Mouse (Mus musculus): ENCODE measurements around the gene Ackr4. TPM values are rescaled to one million over a fixed set of nuclear protein-coding genes. Genes with fewer than 3 reads are reported as not detected.

The Ackr4 gene
- total and polyA plus RNA-seq, 3 experiments = 0.10 to 0.27 TPM; not detected in 1

DNA sequence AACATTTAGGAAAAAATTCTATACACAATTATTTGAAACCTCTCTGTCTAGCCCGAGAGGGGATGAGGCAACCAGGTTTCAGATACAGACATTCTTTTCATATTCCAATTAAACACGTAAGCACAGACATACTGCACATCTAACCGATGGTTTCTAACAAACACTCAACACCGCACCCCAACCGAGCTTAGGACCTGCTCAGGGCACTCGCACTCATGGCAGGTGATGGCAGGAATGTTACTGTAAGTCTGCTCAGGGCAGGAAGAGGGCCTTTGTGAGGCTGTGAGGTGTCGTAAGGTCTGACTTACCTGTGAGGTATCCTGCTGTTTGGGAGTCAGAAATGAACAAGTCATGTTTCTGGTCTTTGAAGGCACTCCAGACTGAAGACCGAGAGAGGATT is 29.8 kb upstream of the Ackr4 start:
- TF ChIP-seq ELF1 (IDR thresholded peaks at IDR 0.05; ENCODE audit: low read depth, low read length) (no peak), NRF1 (IDR thresholded peaks at IDR 0.05; ENCODE audit: insufficient read depth, low read depth, low read length, poor library complexity, severe bottlenecking) (no peak), GATA1 (IDR thresholded peaks at IDR 0.05; ENCODE audit: low read depth, low read length) (no peak)
- DNase-seq (ENCODE audit: low read depth, low spot score) = no peak

DNA sequence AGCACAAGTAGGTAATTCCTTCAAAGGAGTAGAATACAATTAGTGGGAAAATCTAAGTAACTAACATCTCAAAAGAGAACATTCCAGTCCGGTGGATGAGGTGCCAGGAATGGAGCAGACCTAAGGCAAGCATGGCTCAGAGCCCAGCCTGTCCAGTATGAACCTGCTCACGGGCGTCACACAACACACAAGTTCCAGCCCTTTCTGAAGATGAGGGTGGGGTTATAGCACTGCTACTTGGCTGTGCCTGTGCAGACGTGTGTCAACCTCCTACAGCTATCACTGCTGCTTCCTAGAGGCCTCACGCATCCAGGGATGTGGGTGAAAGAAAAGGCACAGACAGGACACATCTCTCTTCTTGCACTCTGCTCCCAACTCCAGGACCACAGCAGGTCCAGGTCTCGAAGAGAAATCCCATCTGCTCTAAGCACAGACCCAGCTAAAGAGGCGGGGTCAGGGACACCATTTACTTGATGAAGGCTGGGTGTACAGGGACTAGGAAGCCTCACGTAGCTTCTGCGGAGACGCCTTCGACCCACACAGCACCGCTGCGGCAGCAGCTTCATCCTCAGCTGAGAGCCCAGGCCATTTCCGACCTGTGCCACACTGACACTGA is 28.5 kb upstream of the Ackr4 start:
- TF ChIP-seq ZNF384 (IDR thresholded peaks at IDR 0.05; ENCODE audit: low read depth, low read length) = no peak
- TF ChIP-seq USF2 (IDR thresholded peaks at IDR 0.05; ENCODE audit: borderline replicate concordance in 1 of 2, insufficient read depth in 1 of 2, low read depth in 1 of 2, low read length in 2 of 2) = no peak
- TF ChIP-seq MAFK (IDR thresholded peaks at IDR 0.05; ENCODE audit: borderline replicate concordance, low read depth, low read length) = no peak
- TF ChIP-seq HCFC1 (IDR thresholded peaks at IDR 0.05; ENCODE audit: low read depth, low read length) = no peak
- TF ChIP-seq TBP (IDR thresholded peaks at IDR 0.05; ENCODE audit: low read depth, low read length) = no peak
- no peak for TF ChIP-seq GABPA (IDR thresholded peaks at IDR 0.05; ENCODE audit: low read depth, low read length)
- no peak for TF ChIP-seq NRF1 (IDR thresholded peaks at IDR 0.05; ENCODE audit: insufficient read depth, low read depth, low read length, poor library complexity, severe bottlenecking)
- no peak for TF ChIP-seq NELFE (IDR thresholded peaks at IDR 0.05; ENCODE audit: low read depth, low read length)
- H3K4me3 ChIP-seq (ENCODE audit: control insufficient read depth in 1 of 2, insufficient read depth in 1 of 2, low read depth in 2 of 2, low read length in 2 of 2) = no peak overlapping the region
- H3K4me1 ChIP-seq (ENCODE audit: control insufficient read depth in 1 of 2, insufficient read depth in 2 of 2, low read length in 2 of 2) = no peaks in the 10 kb centered on the region
- DNase-seq (ENCODE audit: low read depth, low spot score) = no peak
- H3K9ac ChIP-seq (ENCODE audit: control insufficient read depth, low read depth, low read length, poor library complexity, severe bottlenecking) = no peak overlapping the region
- no peaks in the 10 kb centered on the region for H3K79me2 ChIP-seq (ENCODE audit: control insufficient read depth, insufficient read depth, low read length, poor library complexity)
- H3K27ac ChIP-seq (ENCODE audit: control insufficient read depth, low read depth, low read length) = no peak overlapping the region
- peaks cover 0 to 3% of the 10 kb centered on the region in 2 experiments; a peak in 2 of 4 replicates for H3K36me3 ChIP-seq (ENCODE audit: control insufficient read depth in 1 of 2, insufficient read depth in 2 of 2, low read length in 2 of 2)
- H3K9me3 ChIP-seq (replicated peaks; ENCODE audit: insufficient read depth, low read length) = no peaks in the 10 kb centered on the region
- H3K27me3 ChIP-seq (ENCODE audit: control insufficient read depth in 1 of 2, insufficient read depth in 2 of 2, low read length in 2 of 2) = no peaks in the 10 kb centered on the region

More for the DNA sequence above, 29.8 kb upstream of the Ackr4 start:
- Histone ChIP-seq H3K27ac (ENCODE audit: control insufficient read depth, low read depth, low read length) (no peak overlapping the region), H3K79me2 (ENCODE audit: control insufficient read depth, insufficient read depth, low read length, poor library complexity) (no peaks in the 10 kb centered on the region), H3K36me3 (ENCODE audit: control insufficient read depth in 1 of 2, insufficient read depth in 2 of 2, low read length in 2 of 2) (peaks cover 0 to 5% of the 10 kb centered on the region in 2 experiments; a peak in 2 of 4 replicates), H3K9ac (ENCODE audit: control insufficient read depth, low read depth, low read length, poor library complexity, severe bottlenecking) (no peak overlapping the region), H3K9me3 (replicated peaks; ENCODE audit: insufficient read depth, low read length) (no peaks in the 10 kb centered on the region), H3K4me1 (ENCODE audit: control insufficient read depth in 1 of 2, insufficient read depth in 2 of 2, low read length in 2 of 2) (no peaks in the 10 kb centered on the region), H3K4me3 (ENCODE audit: control insufficient read depth in 1 of 2, insufficient read depth in 1 of 2, low read depth in 2 of 2, low read length in 2 of 2) (no peak overlapping the region), H3K27me3 (ENCODE audit: control insufficient read depth in 1 of 2, insufficient read depth in 2 of 2, low read length in 2 of 2) (no peaks in the 10 kb centered on the region)

DNA sequence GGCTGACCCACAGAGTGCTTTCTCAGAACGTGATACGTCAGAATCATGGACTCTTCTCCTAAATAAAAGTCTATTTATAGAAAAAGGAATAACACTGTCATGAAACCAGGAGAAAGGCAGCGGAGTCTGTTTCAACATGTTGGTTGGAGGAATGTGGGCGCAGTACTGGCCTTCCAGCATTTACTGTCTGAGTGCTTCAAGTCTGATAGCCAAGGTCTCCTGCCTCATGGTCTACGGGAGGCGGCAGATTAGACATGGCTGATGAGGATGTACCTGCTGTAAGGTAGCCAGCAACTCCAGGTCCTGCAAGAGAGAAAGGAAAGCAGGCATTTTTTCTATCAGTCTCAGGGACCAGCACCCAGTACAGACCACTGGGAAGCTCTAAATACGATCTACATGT is 25.4 kb upstream of the Ackr4 start:
- no peaks in the 10 kb centered on the region for H3K9me3 ChIP-seq (replicated peaks; ENCODE audit: insufficient read depth, low read length)
- peaks cover 0 to 2% of the 10 kb centered on the region in 2 experiments; a peak in 1 of 4 replicates for H3K36me3 ChIP-seq (ENCODE audit: control insufficient read depth in 1 of 2, insufficient read depth in 2 of 2, low read length in 2 of 2)

More for the DNA sequence above, 25.4 kb upstream of the Ackr4 start:
- Histone ChIP-seq H3K27ac (ENCODE audit: control insufficient read depth, low read depth, low read length) (no peak overlapping the region), H3K27me3 (ENCODE audit: control insufficient read depth in 1 of 2, insufficient read depth in 2 of 2, low read length in 2 of 2) (no peaks in the 10 kb centered on the region), H3K4me1 (ENCODE audit: control insufficient read depth in 1 of 2, insufficient read depth in 2 of 2, low read length in 2 of 2) (no peaks in the 10 kb centered on the region), H3K4me3 (ENCODE audit: control insufficient read depth in 1 of 2, insufficient read depth in 1 of 2, low read depth in 2 of 2, low read length in 2 of 2) (no peak overlapping the region), H3K9ac (ENCODE audit: control insufficient read depth, low read depth, low read length, poor library complexity, severe bottlenecking) (no peak overlapping the region), H3K79me2 (ENCODE audit: control insufficient read depth, insufficient read depth, low read length, poor library complexity) (no peaks in the 10 kb centered on the region)
- TF ChIP-seq POLR2AphosphoS5 (IDR thresholded peaks at IDR 0.05; ENCODE audit: borderline replicate concordance, low read depth, low read length) (no peak), USF1 (IDR thresholded peaks at IDR 0.05; ENCODE audit: low read depth, low read length) (no peak), GABPA (IDR thresholded peaks at IDR 0.05; ENCODE audit: low read depth, low read length) (no peak), BHLHE40 (IDR thresholded peaks at IDR 0.05; ENCODE audit: borderline replicate concordance, low read depth, low read length) (no peak), CHD1 (IDR thresholded peaks at IDR 0.05; ENCODE audit: low read depth, low read length) (no peak), GATA1 (IDR thresholded peaks at IDR 0.05; ENCODE audit: low read depth, low read length) (no peak), MAZ (IDR thresholded peaks at IDR 0.05; ENCODE audit: low read depth, low read length) (no peak), POLR2A (IDR thresholded peaks at IDR 0.05; ENCODE audit: control insufficient read depth in 1 of 2, insufficient read depth in 1 of 2, low read depth in 1 of 2, low read length in 2 of 2, poor library complexity in 1 of 2) (no peak), SIN3A (IDR thresholded peaks at IDR 0.05; ENCODE audit: low read length) (no peak), POLR2AphosphoS2 (IDR thresholded peaks at IDR 0.05; ENCODE audit: low read length) (no peak), MEF2A (IDR thresholded peaks at IDR 0.05; ENCODE audit: extremely low read depth, insufficient replicate concordance, low read depth, low read length, poor library complexity, severe bottlenecking) (no peak)
- no peak for DNase-seq (ENCODE audit: low read depth, low spot score)
